Mouse (Mus musculus) spleen, postnatal 14 days (tissue): ENCODE data around the gene Npr1.

Experiments used
- DNase-seq, 2 experiments: peaks; one replicate each; pipeline ENCODE4 v3.0.0; 2021 to 2022; ENCODE audit warnings: low spot score in 2 of 2

The Npr1 gene

GRCm38 (mm10) chr3:90475831-90476611 is 10.4 kb upstream of the Npr1 start, which contains the start of gene Ilf2:
TSS of gene Ilf2 (plus strand) at chr3:90476126.
- DNase-seq: peak; percentile 86 to 91

- DNase-seq: no peak
These were observed 9.6 kb upstream of the Npr1 start for GRCm38 (mm10) chr3:90475151-90475830.

- DNase-seq: peak in 1 of 2 experiments; percentile 61
These were observed 6.5 kb upstream of the Npr1 start for GRCm38 (mm10) chr3:90472213-90472612.

- no peak for DNase-seq
These were observed 2.1 kb upstream of the Npr1 start for GRCm38 (mm10) chr3:90467618-90468300.

DNA sequence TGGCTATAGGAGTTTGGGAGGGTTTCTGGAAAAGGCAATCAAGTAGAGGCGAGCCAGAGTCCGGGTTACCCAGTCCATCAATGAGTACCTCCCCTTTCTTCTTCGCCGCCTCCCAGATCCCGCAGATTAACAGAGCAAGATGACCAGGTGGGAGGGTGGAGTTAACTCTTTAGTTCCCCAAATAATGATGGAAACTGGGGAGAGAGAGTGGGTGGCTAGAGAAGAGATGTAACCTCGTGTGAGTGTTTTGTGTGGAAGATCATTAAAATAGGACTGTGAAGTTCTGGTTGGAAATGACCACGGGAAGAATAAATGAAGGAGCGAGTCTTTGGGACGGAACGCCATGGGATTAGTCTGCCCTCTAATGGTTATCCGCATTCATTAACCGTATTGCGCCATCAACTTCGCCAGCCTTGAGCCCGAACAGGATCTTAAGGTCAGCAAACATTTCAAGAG is 673 bp upstream of the Npr1 start:
- no peak for DNase-seq

DNA sequence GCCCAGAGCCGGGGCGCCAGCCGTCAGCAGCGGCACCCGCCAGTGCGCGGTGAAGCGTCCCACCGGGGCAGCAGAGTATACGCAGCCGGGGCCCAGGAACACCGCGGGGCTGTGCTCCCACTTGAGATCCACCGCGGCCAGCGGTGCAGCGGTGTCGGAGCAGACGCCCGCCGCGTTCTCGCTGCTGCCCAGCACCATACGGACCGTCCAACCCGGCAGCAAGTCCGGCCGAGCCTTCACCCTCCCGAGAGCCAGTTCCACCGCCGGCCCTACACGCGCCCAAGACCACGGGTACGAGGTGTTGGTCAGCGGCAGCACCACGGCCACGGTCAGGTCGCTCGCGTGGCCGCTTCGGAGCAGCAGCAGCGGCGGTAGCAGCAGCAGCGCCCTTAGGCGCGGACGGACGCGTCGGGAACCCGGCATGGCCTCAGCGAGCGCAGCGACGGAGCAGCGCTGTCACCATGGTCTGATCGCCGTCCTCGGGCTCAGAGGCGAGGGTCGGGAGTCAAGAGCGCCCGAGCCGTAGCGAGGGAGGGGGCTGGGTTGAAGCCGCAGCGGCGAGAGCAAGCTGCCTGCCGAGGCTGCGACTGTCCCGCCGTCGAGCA is 483 bp downstream of the Npr1 start:
- DNase-seq: no peak

DNA sequence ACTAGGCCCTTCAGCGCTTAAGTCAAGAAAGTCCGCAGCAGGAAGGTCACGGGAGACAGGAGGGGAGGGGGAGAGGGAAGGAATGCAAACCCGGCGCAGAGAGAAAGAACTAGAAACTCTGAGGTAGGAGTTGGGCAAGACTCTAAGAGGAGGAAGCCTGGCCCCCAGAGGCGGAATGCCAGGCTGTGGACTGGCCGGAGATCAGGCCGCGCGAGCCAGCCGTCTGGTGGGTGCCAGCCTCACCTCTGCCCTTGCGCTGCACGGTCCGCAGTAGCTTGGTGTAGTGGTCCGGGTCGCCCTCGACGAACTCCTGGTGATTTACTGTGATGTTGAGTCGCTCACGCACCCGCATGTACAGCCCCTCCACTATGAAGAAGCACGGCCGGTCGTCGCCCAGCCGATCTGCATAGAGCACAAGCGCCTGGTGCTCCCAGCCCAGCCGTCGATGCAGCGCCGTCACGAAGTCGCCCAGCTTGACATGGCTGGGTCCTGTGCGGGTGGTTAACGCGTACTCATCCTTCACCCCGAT is 1.1 kb downstream of the Npr1 start:
- no peak for DNase-seq

DNA sequence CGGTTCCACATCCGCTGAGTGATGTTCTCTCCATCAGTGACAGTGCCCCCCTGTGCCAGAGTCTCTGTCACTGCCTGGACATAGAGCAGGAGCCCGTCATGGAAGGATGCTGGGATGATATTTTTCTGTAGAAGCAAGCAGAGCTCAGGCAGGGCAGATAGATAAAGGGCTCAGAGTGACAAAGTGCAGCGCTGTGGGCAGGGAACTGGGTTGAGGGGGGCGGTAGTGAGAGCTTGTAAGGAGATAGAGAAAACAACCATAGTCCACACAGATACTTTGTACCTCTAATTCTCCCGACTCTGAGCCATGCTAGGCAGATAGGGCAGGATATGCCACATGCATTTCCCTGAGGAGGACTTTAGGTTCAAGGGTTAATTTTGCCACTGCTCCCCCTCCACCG is 3.1 kb downstream of the Npr1 start:
- no peak for DNase-seq

GRCm38 (mm10) chr3:90461935-90462334 is 3.7 kb downstream of the Npr1 start:
- no peak for DNase-seq

GRCm38 (mm10) chr3:90460315-90460714 is 5.4 kb downstream of the Npr1 start:
- DNase-seq: no peak

GRCm38 (mm10) chr3:90459727-90460126 is 5.9 kb downstream of the Npr1 start:
- no peak for DNase-seq

DNA sequence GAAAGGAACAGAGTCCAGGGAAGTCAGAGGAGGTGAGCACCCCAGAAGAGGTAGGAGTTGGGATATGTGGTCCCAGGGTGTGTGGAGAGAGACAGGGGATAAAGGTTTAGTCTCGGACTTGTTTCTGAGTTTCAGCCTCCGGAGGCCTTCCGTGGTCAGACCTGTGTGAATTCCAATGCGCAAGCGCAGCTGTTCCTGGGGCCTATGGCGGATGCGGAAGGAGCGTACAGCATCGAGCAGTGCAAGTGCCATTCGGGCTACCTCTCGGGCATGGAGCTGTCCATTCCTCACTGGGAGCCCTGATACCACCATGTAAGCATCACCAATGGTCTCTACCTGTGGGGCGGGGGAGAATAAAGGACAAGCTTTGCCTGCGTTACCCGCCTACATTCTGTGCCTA is 10.7 kb downstream of the Npr1 start:
- no peak for DNase-seq

GRCm38 (mm10) chr3:90451396-90452095 is 14.1 kb downstream of the Npr1 start:
- DNase-seq: no peak

- DNase-seq: no peak
These were observed 14.8 kb downstream of the Npr1 start for GRCm38 (mm10) chr3:90450874-90451273.

DNA sequence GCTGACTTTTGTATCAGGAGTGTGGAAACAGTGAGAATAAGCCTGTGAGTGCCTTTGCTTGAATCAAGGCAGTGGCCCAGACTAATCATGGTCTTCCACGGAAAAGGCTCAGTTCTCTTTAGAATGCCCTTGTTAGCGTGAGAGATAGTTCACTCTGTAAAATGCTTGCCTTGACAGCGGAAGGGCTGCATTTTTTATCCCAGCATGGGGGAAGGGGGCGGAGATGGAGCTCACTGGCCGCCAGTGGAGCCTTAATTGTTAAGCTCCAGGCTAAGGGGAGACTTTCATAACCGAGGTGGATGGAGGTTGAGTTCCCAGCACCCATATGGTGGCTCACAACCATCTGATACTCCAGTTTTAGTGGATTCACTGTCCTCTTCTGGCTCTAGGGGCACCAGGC is 17.0 kb downstream of the Npr1 start:
- no peak for DNase-seq

- no peak for DNase-seq
These were observed 18.6 kb downstream of the Npr1 start for GRCm38 (mm10) chr3:90447123-90447494.

DNA sequence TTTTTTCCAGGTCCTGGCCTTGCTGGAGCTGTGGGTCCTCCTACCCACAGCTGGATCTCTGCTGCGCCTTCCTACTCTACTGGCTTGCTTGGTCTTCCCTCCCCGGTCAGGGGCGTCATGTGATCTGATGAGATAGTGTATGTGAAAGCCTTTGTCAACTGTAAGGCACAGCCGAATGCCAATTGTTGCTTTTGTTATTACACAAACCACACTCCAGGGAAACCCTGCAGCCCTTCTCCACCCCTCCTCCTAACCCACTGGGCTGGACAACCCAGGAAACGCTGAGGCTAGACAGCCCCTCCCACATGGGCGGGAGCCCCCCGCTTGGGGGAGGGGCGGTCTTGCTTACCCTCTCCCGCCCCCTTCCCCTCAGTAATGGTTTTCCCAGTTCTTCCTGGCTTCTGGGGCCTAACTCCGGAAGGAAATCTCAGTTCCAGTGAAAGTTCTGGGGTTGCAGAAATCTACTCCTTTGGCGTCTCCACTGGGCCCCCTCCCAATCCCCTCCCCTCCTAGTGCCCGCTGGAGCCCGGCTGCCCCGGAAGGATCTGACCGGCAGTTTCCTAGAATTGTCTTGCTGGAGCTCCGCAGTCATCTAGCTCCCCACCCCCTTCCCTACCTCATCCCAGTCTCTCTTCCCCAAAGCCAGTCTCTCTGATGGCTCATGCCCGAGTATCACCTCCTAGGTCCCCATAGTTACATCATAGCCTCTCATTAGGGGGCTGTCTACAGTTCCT is 19.1 kb downstream of the Npr1 start:
- no peak for DNase-seq

GRCm38 (mm10) chr3:90445417-90446200 is 20.1 kb downstream of the Npr1 start:
- DNase-seq: no peak

DNA sequence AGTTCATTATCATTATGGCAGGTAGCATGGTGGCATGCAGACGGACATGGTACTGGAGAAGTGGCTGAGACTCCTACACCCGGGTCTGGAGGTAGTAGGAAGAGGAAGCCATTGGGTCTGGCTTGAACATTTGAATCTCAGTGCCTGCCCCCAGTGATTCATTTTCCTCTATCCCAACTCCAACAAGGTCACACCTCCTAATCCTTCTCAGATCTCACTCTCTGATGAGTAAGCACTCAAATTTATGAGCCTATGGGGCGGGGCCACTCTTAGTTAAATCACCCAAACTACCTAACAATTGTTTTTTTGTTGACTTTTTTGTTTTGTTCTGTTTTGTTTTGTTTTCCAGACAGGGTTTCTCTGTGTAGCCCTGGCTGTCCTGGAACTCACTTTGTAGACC is 21.7 kb downstream of the Npr1 start:
- no peak for DNase-seq

DNA sequence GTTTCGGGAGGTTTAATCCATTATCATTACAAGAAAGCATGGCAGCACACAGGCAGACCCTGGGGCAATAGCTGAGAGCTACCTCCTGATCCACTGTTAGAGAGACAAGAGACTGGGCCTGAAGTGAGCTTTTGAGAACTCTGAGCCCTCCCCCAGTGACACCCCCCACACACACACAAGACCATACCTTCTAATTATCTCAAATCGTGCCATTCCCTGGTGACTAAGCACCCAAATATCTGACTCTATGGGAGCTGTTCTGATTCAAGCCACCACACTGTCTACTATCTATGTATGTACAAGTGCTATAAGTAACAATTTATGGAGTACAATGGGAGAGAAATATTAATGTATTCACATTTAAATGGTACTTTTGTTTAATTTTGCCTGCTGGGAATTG is 24.9 kb downstream of the Npr1 start:
- DNase-seq: no peak
